Mouse (Mus musculus) heart, adult 2 months (tissue): ENCODE measurements around the gene Ttll1. TPM values are rescaled to one million over a fixed set of nuclear protein-coding genes. Genes with fewer than 3 reads are reported as not detected.

Source experiments
- DNase-seq, 2 experiments: peaks; one replicate each; pipeline ENCODE4 v3.0.0; 2021
- H3K27ac ChIP-seq: fragments of 200-600 bp; 2 replicates; pipeline ENCODE4 v1.8.1; 2022
- H3K27me3 ChIP-seq: fragments of 200-500 bp; 2 replicates; pipeline ENCODE4 v1.6.1; 2012; ENCODE audit warnings: mild to moderate bottlenecking, low read length, inconsistent platforms, mixed read lengths; ENCODE audit not compliant: control insufficient read depth, insufficient read depth
- H3K36me3 ChIP-seq: fragments of 200-500 bp; 2 replicates; pipeline ENCODE4 v1.6.1; 2012; ENCODE audit warnings: low read length, inconsistent platforms; ENCODE audit not compliant: control insufficient read depth, insufficient read depth
- H3K4me1 ChIP-seq: fragments of 200-500 bp; 2 replicates; pipeline ENCODE4 v1.6.1; 2011; ENCODE audit warnings: low read length; ENCODE audit not compliant: control insufficient read depth, insufficient read depth
- H3K4me3 ChIP-seq: fragments of 200-600 bp; 2 replicates; pipeline ENCODE4 v1.8.1; 2022
- H3K79me2 ChIP-seq: fragments of 200-500 bp; replicated peaks from 2 replicates; pipeline ENCODE4 v1.6.1; 2012; ENCODE audit warnings: mild to moderate bottlenecking, inconsistent platforms, low read length, moderate library complexity, mixed read lengths; ENCODE audit not compliant: control insufficient read depth, insufficient read depth
- H3K9ac ChIP-seq: fragments of 200-500 bp; 2 replicates; pipeline ENCODE4 v1.6.1; 2012; ENCODE audit warnings: low read depth, mild to moderate bottlenecking, control low read depth, inconsistent platforms, low read length, mixed read lengths
- CTCF ChIP-seq: fragments of 200-600 bp; IDR thresholded peaks from 2 replicates; pipeline ENCODE4 v1.8.1; 2022; ENCODE audit warnings: antibody characterized with exemption, mild to moderate bottlenecking, moderate library complexity
- EP300 ChIP-seq: fragments of 200-500 bp; IDR thresholded peaks from 2 replicates; pipeline ENCODE4 v1.6.1; 2011; ENCODE audit warnings: low read depth, low read length, control low read depth; ENCODE audit not compliant: insufficient read depth
- POLR2A ChIP-seq: fragments of 200-500 bp; IDR thresholded peaks from 2 replicates; pipeline ENCODE4 v1.6.1; 2011; ENCODE audit warnings: mild to moderate bottlenecking, low read depth, low read length, control low read depth; ENCODE audit not compliant: insufficient read depth
- WGBS: fragments of 180-500 bp; shearing (Covaris S2); methylation state at CpG from one replicate; pipeline ENCODE4 v1.1.7; 2018; 5-methylcytosine and 5-hydroxymethylcytosine counted together
- intact Hi-C: fragments of 180-260 bp; cut with DNase I; formaldehyde crosslinking; loops from one replicate; pipeline ENCODE4 v1.15.1; 2025
- microRNA-seq, 2 experiments: library from miRNA; unstranded; fragments of <30 nt; microRNA quantifications; one replicate each; pipeline ENCODE4 v1.2.0; 2021
- polyA plus RNA-seq: library from polyadenylated mRNA; depleted of rRNA; stranded (reverse); fragments of >200 nt; gene quantifications from 2 replicates; pipeline ENCODE4 v1.2.3, GENCODE M21; 2012; rRNA removed
- total RNA-seq, 2 experiments: library from RNA; stranded (reverse); gene quantifications; 2 replicates each; pipeline ENCODE4 v1.2.3; 2021

The Ttll1 gene
- total and polyA plus RNA-seq, 3 experiments, result 37.6 to 62.9 (median 52.1) TPM

GRCm38 (mm10) chr15:83440726-83441125, 70.0 kb downstream of the Ttll1 start:
- Histone ChIP-seq H3K9ac (no peak overlapping the region), H3K27ac (peak overlapping the region; percentile 8; the same call in 1 of the 2 replicates)
- 46% methylated on average over 5 of the region's 5 CpGs for WGBS

DNA sequence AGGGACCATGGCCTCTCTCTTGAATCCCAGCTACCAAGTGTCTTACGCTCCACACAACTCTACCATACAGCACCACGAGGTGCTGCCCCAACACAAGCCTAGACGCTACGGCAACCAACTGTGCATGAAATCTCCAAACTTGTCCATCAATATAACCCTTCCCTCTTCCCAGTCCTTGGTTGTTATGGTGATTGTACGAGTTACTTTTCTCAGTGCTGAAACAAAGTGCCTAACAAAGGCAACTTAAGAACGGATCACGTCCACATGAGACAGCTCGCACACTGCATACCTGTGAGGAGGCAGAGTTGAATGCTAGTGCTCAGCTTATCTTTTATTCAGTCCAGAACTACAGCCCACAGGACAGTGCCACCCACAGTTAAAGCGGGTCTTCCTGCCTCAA, 74.2 kb downstream of the Ttll1 start:
- Histone ChIP-seq H3K27ac (no peak overlapping the region), H3K79me2 (peaks cover 6% of the 10 kb centered on the region), H3K27me3 (no peaks in the 10 kb centered on the region), H3K9ac (no peak overlapping the region), H3K4me1 (peaks cover 34% of the 10 kb centered on the region), H3K36me3 (peaks cover 17% of the 10 kb centered on the region), H3K4me3 (no peak overlapping the region)
- TF ChIP-seq EP300 (no peak), CTCF (no peak), POLR2A (no peak)
- intact Hi-C loops, result no loop called here
- no peak for DNase-seq
- 89% methylated on average over 9 of the region's 9 CpGs for whole genome bisulfite sequencing

More at GRCm38 (mm10) chr15:83440726-83441125, 70.0 kb downstream of the Ttll1 start:
- H3K36me3 ChIP-seq, result peaks cover 10% of the 10 kb centered on the region
- no peak for TF ChIP-seq EP300
- no peak for TF ChIP-seq POLR2A
- no peak for TF ChIP-seq CTCF
- H3K27me3 ChIP-seq, result no peaks in the 10 kb centered on the region
- peaks cover 31% of the 10 kb centered on the region for H3K4me1 ChIP-seq
- intact Hi-C loops, result no loop called here
- no peak for DNase-seq
- no peak overlapping the region for H3K4me3 ChIP-seq
- peaks cover 12% of the 10 kb centered on the region for H3K79me2 ChIP-seq

DNA sequence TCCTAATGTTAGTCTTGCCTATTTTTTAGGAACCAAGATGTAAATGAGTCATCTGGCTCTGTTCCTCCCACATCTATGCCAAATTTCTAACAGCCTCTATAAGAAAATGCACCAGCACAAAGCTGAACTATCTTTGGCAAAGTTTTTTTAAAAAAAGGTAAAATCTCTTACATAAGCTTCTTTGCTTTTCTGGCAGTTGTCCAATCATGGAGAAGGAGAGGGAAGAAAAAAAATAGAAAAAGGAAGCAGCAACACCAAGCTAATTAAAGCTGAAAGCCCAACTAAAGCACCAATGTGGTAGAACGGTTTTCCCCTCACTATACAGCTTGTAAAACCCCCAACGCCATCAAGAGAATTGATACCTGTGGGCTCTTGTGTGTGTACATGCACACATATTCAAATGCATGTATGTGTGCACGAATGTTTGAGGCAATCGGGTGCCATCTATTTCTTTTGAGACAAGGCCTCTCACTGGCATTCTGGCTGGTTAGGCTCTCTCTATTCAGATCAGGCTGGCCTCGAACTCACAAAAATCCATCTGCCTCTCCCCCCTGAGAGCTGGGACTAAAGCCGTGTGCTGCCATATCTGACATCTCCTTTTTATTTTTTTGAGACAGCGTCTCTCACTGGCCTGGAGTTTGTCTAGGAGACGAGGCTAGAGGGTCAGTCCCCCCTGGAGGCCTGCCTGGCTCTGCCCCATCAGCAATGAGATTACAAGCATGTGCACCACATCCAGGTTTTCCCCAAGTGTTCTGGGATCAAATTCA, 75.2 kb downstream of the Ttll1 start:
- H3K79me2 ChIP-seq, result peaks cover 6% of the 10 kb centered on the region
- H3K27me3 ChIP-seq, result no peaks in the 10 kb centered on the region
- no peak for DNase-seq
- WGBS, result 46% methylated on average over 8 of the region's 8 CpGs
- no peak overlapping the region for H3K4me3 ChIP-seq
- peaks cover 31% of the 10 kb centered on the region for H3K4me1 ChIP-seq
- TF ChIP-seq CTCF, result no peak
- no peak for TF ChIP-seq EP300
- TF ChIP-seq POLR2A, result no peak
- peaks cover 14% of the 10 kb centered on the region for H3K36me3 ChIP-seq
- no peak overlapping the region for H3K9ac ChIP-seq
- H3K27ac ChIP-seq, result peak overlapping the region; percentile 5; the same call in 1 of the 2 replicates
- intact Hi-C loops, result no loop called here

GRCm38 (mm10) chr15:83434692-83435091, 76.0 kb downstream of the Ttll1 start:
- H3K36me3 ChIP-seq, result peaks cover 18% of the 10 kb centered on the region
- no peak overlapping the region for H3K4me3 ChIP-seq
- no peak for DNase-seq
- TF ChIP-seq CTCF (no peak), POLR2A (no peak), EP300 (no peak)
- H3K27ac ChIP-seq, result peak overlapping the region; percentile 16; the same call in 1 of the 2 replicates
- no peaks in the 10 kb centered on the region for H3K27me3 ChIP-seq
- peaks cover 30% of the 10 kb centered on the region for H3K4me1 ChIP-seq
- peaks cover 6% of the 10 kb centered on the region for H3K79me2 ChIP-seq
- peak overlapping the region; percentile 18; the same call in 1 of the 2 replicates for H3K9ac ChIP-seq
- 57% methylated on average over 4 of the region's 4 CpGs for WGBS
- intact Hi-C loops, result no loop called here

Small RNA genes lying within 50 kb of the gene (microRNA-seq; reads per million reads assigned to microRNA genes)
- 0 reads per million in 2 experiments for gene Gm24575

Other genes with a start within 250 kb of the Ttll1 start
- gene Arfgap3, start 160.6 kb downstream of the Ttll1 start, total RNA-seq, result 1 to 10 TPM; 9.6 to 9.8 TPM
- 12.2 and 13.1 TPM in 2 replicates for gene Arfgap3, start 160.6 kb downstream of the Ttll1 start, polyA plus RNA-seq
- gene Pacsin2, start 46.3 kb downstream of the Ttll1 start, total RNA-seq, result 100 to 1,000 TPM; 200 to 246 TPM
- gene Pacsin2, start 46.3 kb downstream of the Ttll1 start, polyA plus RNA-seq, result 111 and 169 TPM in 2 replicates
- gene Bik, start 16.0 kb upstream of the Ttll1 start, total RNA-seq, result 10 to 100 TPM in 1 of 2 experiments, 1 to 10 TPM in 1; 8.3 to 10.9 TPM
- 11.7 and 21.8 TPM in 2 replicates for gene Bik, start 16.0 kb upstream of the Ttll1 start, polyA plus RNA-seq
- gene Tspo, start 52.7 kb upstream of the Ttll1 start, total RNA-seq, result 10 to 100 TPM; 61.2 to 61.8 TPM
- gene Tspo, start 52.7 kb upstream of the Ttll1 start, polyA plus RNA-seq, result 101 and 154 TPM in 2 replicates
- 10 to 100 TPM; 38.7 to 40.8 TPM for gene Mcat, start 52.9 kb upstream of the Ttll1 start, total RNA-seq
- gene Mcat, start 52.9 kb upstream of the Ttll1 start, polyA plus RNA-seq, result 32.2 and 41.4 TPM in 2 replicates
- 1 to 10 TPM; 4.5 to 5.5 TPM for gene Ttll12, start 84.3 kb upstream of the Ttll1 start, total RNA-seq
- 9.9 and 10.6 TPM in 2 replicates for gene Ttll12, start 84.3 kb upstream of the Ttll1 start, polyA plus RNA-seq
- gene Scube1, start 214.1 kb upstream of the Ttll1 start, total RNA-seq, result 1 to 10 TPM in 1 of 2 experiments, under 1 TPM in 1; 0.65 to 1.3 TPM
- 2.2 and 3.0 TPM in 2 replicates for gene Scube1, start 214.1 kb upstream of the Ttll1 start, polyA plus RNA-seq